Mouse (Mus musculus): ENCODE data around the gene Dennd5a. TPM values are rescaled to one million over a fixed set of nuclear protein-coding genes. Genes with fewer than 3 reads are reported as not detected.

Dennd5a gene
- total and polyA plus RNA-seq, 3 experiments = 33.1 to 78.8 (median 64.4) TPM

DNA sequence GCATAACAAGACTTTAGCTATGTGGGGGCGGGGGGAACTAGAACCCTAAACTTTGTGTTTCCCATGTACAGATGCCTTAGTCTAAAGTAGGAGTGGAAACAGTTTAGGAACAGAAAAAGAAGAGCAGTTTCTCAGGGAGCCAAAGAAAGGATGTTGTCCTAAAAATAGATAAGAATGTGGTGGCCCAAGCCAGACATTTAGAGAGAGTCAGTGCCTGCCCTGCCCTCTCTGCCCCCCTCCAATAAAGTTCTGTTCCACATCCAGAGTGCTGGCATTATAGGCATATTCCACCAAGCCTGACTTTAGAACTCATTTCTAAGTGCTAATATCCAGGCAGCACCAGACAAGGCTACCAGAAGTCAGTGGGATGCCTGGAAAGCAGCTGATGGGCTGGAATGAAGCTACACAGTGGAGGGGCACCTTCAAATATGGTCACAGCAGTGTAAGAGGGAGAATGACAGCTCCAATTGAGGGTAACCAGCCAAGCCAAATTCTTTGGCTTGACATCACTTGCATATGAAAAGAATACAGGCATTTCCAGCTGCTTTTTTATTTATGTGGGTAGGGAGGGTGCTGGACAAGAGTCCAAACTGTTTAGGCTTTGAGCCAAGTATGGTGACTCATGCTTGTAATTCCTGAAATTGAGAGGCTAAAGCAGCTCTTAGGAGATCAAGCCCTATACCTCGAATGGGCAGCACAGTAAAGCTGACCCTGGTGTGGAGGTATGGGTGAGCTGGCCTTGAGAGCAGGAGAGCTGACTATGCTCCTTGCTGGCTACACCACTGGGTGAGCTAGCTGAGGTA is 33.1 kb upstream of the Dennd5a start:
- H3K27me3 ChIP-seq (ENCODE audit: control insufficient read depth in 1 of 2, insufficient read depth in 2 of 2, low read length in 2 of 2) = no peaks in the 10 kb centered on the region; a peak in 1 of 4 replicates
- no peaks in the 10 kb centered on the region for H3K79me2 ChIP-seq (ENCODE audit: control insufficient read depth, insufficient read depth, low read length, poor library complexity)
- no peak overlapping the region for H3K9ac ChIP-seq (ENCODE audit: control insufficient read depth, low read depth, low read length, poor library complexity, severe bottlenecking)
- no peaks in the 10 kb centered on the region for H3K9me3 ChIP-seq (replicated peaks; ENCODE audit: insufficient read depth, low read length)
- H3K4me1 ChIP-seq (ENCODE audit: control insufficient read depth in 1 of 2, insufficient read depth in 2 of 2, low read length in 2 of 2) = peaks cover 3 to 8% of the 10 kb centered on the region in 2 experiments; a peak in 3 of 4 replicates
- TF ChIP-seq MYC (IDR thresholded peaks at IDR 0.05; ENCODE audit: low read depth, low read length) (no peak), JUND (IDR thresholded peaks at IDR 0.05; ENCODE audit: low read depth, low read length) (peak; percentile 77)
- no peak overlapping the region for H3K27ac ChIP-seq (ENCODE audit: control insufficient read depth, low read depth, low read length)
- peaks cover 0 to 2% of the 10 kb centered on the region in 2 experiments; a peak in 1 of 4 replicates for H3K36me3 ChIP-seq (ENCODE audit: control insufficient read depth in 1 of 2, insufficient read depth in 2 of 2, low read length in 2 of 2)
- H3K4me3 ChIP-seq (ENCODE audit: control insufficient read depth in 1 of 2, insufficient read depth in 1 of 2, low read depth in 2 of 2, low read length in 2 of 2) = no peak overlapping the region
- peak; percentile 44 for DNase-seq (ENCODE audit: low read depth, low spot score)

DNA sequence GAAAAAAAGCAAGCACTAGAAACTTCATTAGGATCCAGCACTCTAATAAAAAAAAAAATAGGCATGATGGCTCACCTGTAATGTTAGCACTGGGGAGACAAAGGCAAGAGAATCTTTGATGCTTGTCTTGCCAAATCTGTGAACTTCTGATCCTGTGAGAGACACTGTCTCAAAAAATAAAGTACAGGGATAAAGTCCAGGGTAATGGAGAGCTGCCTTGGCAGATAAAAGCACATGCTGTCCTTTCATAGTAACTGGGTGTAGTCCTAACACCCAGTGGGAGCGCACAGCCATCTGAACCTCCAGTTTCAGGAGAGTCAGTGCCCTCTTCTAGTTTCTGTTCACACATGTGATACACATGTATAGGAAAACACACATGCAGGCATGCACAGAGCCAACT is 31.0 kb upstream of the Dennd5a start:
- Histone ChIP-seq H3K27ac (ENCODE audit: control insufficient read depth, low read depth, low read length) (no peak overlapping the region), H3K79me2 (ENCODE audit: control insufficient read depth, insufficient read depth, low read length, poor library complexity) (no peaks in the 10 kb centered on the region; the same call in 1 of the 2 replicates), H3K9ac (ENCODE audit: control insufficient read depth, low read depth, low read length, poor library complexity, severe bottlenecking) (no peak overlapping the region), H3K9me3 (replicated peaks; ENCODE audit: insufficient read depth, low read length) (no peaks in the 10 kb centered on the region), H3K4me3 (ENCODE audit: control insufficient read depth in 1 of 2, insufficient read depth in 1 of 2, low read depth in 2 of 2, low read length in 2 of 2) (no peak overlapping the region), H3K36me3 (ENCODE audit: control insufficient read depth in 1 of 2, insufficient read depth in 2 of 2, low read length in 2 of 2) (peaks cover 0 to 8% of the 10 kb centered on the region in 2 experiments; a peak in 1 of 4 replicates), H3K4me1 (ENCODE audit: control insufficient read depth in 1 of 2, insufficient read depth in 2 of 2, low read length in 2 of 2) (peaks cover 3 to 8% of the 10 kb centered on the region in 2 experiments; a peak in 3 of 4 replicates), H3K27me3 (ENCODE audit: control insufficient read depth in 1 of 2, insufficient read depth in 2 of 2, low read length in 2 of 2) (no peaks in the 10 kb centered on the region; a peak in 1 of 4 replicates)
- no peak for DNase-seq (ENCODE audit: low read depth, low spot score)
- no peak for TF ChIP-seq JUND (IDR thresholded peaks at IDR 0.05; ENCODE audit: low read depth, low read length)
- TF ChIP-seq RCOR1 (IDR thresholded peaks at IDR 0.05; ENCODE audit: low read depth, low read length) = no peak
- TF ChIP-seq GATA1 (IDR thresholded peaks at IDR 0.05; ENCODE audit: low read depth, low read length) = no peak
- TF ChIP-seq UBTF (IDR thresholded peaks at IDR 0.05; ENCODE audit: borderline replicate concordance, insufficient read depth, low read depth, low read length) = no peak
- TF ChIP-seq BHLHE40 (IDR thresholded peaks at IDR 0.05; ENCODE audit: borderline replicate concordance, low read depth, low read length) = no peak
- TF ChIP-seq SMC3 (IDR thresholded peaks at IDR 0.05; ENCODE audit: low read depth, low read length) = no peak
- TF ChIP-seq CTCF (IDR thresholded peaks at IDR 0.05 in 2 of 3, conservative IDR thresholded peaks at IDR 0.05 in 1 of 3; ENCODE audit: control insufficient read depth in 1 of 3, insufficient read depth in 1 of 3, low read depth in 2 of 3, low read length in 3 of 3, poor library complexity in 1 of 3, severe bottlenecking in 1 of 3) = no peak
- no peak for TF ChIP-seq MYC (IDR thresholded peaks at IDR 0.05; ENCODE audit: low read depth, low read length)
- TF ChIP-seq ZKSCAN1 (IDR thresholded peaks at IDR 0.05; ENCODE audit: low read depth, low read length) = no peak
- TF ChIP-seq ZMIZ1 (IDR thresholded peaks at IDR 0.05; ENCODE audit: low read depth, low read length) = no peak
- no peak for TF ChIP-seq TAL1 (IDR thresholded peaks at IDR 0.05; ENCODE audit: low read length)
- TF ChIP-seq USF2 (IDR thresholded peaks at IDR 0.05; ENCODE audit: borderline replicate concordance in 1 of 2, insufficient read depth in 1 of 2, low read depth in 1 of 2, low read length in 2 of 2) = no peak
- TF ChIP-seq ZNF384 (IDR thresholded peaks at IDR 0.05; ENCODE audit: low read depth, low read length) = no peak
- TF ChIP-seq ZC3H11A (IDR thresholded peaks at IDR 0.05; ENCODE audit: low read depth, low read length) = no peak
- TF ChIP-seq EP300 (IDR thresholded peaks at IDR 0.05; ENCODE audit: low read depth in 1 of 2, low read length in 2 of 2) = no peak
